Mouse (Mus musculus) lung, postnatal 0 days (tissue): ENCODE data around the gene D130043K22Rik. TPM values are rescaled to one million over a fixed set of nuclear protein-coding genes. Genes with fewer than 3 reads are reported as not detected.

Experiments
- ATAC-seq: fragments of 200-750 bp; cut with Nextera tagmentation; 2 replicates; pipeline ENCODE4 v1.8.0; 2017; ENCODE audit warnings: moderate library complexity
- DNase-seq: peaks from one replicate; pipeline ENCODE4 v3.0.0-alpha.2; 2016; ENCODE audit warnings: low spot score
- H3K27ac ChIP-seq: fragments of 300-500 bp; sonication (generic); 2 replicates; pipeline ENCODE4 v1.5.1; 2014; ENCODE audit warnings: antibody characterized with exemption, mild to moderate bottlenecking, low read length, mixed read lengths
- H3K27me3 ChIP-seq: fragments of 300-500 bp; sonication (generic); replicated peaks from 2 replicates; pipeline ENCODE4 v1.6.1; 2014; ENCODE audit warnings: low read length, mixed read lengths; ENCODE audit not compliant: insufficient read depth
- H3K36me3 ChIP-seq: fragments of 300-500 bp; sonication (generic); 2 replicates; pipeline ENCODE4 v1.6.1; 2014; ENCODE audit warnings: low read length, mixed read lengths; ENCODE audit not compliant: insufficient read depth
- H3K4me1 ChIP-seq: fragments of 300-500 bp; sonication (generic); 2 replicates; pipeline ENCODE4 v1.6.1; 2014; ENCODE audit warnings: antibody characterized with exemption, low read depth, low read length, mixed read lengths; ENCODE audit not compliant: insufficient read depth
- H3K4me2 ChIP-seq: fragments of 300-500 bp; sonication (generic); replicated peaks from 2 replicates; pipeline ENCODE4 v1.6.1; 2014; ENCODE audit warnings: low read depth, mild to moderate bottlenecking, low read length, moderate library complexity, mixed read lengths
- H3K4me3 ChIP-seq: fragments of 300-500 bp; sonication (generic); 2 replicates; pipeline ENCODE4 v1.5.1; 2014; ENCODE audit warnings: low read depth, low read length
- H3K9ac ChIP-seq: fragments of 300-500 bp; sonication (generic); replicated peaks from 2 replicates; pipeline ENCODE4 v1.6.1; 2014; ENCODE audit warnings: low read depth, mild to moderate bottlenecking
- H3K9me3 ChIP-seq: fragments of 300-500 bp; sonication (generic); 2 replicates; pipeline ENCODE4 v1.6.1; 2016; ENCODE audit warnings: low read length, mixed read lengths
- CTCF ChIP-seq: IDR thresholded peaks from 2 replicates; pipeline ENCODE4 v1.5.1; 2016; ENCODE audit warnings: antibody characterized with exemption, mild to moderate bottlenecking
- EP300 ChIP-seq: IDR thresholded peaks from 2 replicates; pipeline ENCODE4 v1.6.1; 2016; ENCODE audit warnings: antibody characterized with exemption, mild to moderate bottlenecking, control low read depth
- WGBS: fragments of 180-500 bp; shearing (Covaris S2); extraction: QIAGEN DNeasy Blood & Tissue Kit; methylation state at CpG from one replicate; pipeline ENCODE4 v1.1.7; 2014; 5-methylcytosine and 5-hydroxymethylcytosine counted together
- polyA plus RNA-seq: library from polyadenylated mRNA; unstranded; fragments of >200 nt; fragmentation: Nextera tagmentation; extraction: Ambion mirVana; gene quantifications from 2 replicates; pipeline ENCODE4 v1.2.1, GENCODE M21; 2015

Gene D130043K22Rik
- polyA plus RNA-seq, 1 experiment from 2014 or later: 0.35 TPM

DNA sequence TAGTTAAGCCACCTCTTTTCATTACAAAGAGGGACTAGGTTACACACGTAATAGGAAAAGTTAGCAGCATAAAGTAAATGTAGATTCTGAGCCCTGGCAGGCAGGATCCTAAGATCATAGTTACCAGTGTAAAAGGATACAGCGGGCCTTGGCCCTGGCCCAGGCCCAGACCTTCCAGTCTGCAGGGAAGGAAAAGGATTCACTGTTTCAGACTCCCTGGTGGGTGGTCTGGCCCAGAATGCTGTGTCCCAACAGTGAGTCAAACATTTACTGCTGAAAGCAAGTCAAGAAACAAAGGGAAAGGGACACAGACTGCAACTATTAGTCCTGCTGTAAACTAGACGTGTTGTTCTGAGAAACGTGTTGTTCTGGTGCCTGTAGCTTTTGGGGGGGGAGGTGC lies 100.6 kb downstream of the D130043K22Rik start:
- no peak overlapping the region for H3K27ac ChIP-seq
- no peaks in the 10 kb centered on the region for H3K4me1 ChIP-seq
- no peak overlapping the region for H3K9ac ChIP-seq
- no peak for TF ChIP-seq CTCF
- TF ChIP-seq EP300: no peak
- no peaks in the 10 kb centered on the region for H3K27me3 ChIP-seq
- no peak overlapping the region for H3K4me3 ChIP-seq
- no peaks in the 10 kb centered on the region for H3K9me3 ChIP-seq
- H3K36me3 ChIP-seq: no peaks in the 10 kb centered on the region
- peak; percentile 50; the same call in 1 of the 2 replicates for ATAC-seq
- H3K4me2 ChIP-seq: no peak overlapping the region
- WGBS: 29% methylated on average over 4 of the region's 4 CpGs
- DNase-seq: peak; percentile 59

- H3K36me3 ChIP-seq: no peaks in the 10 kb centered on the region
- H3K27ac ChIP-seq: no peak overlapping the region
- no peak for DNase-seq
- no peaks in the 10 kb centered on the region for H3K9me3 ChIP-seq
- no peak for ATAC-seq
- no peak overlapping the region for H3K9ac ChIP-seq
- H3K4me3 ChIP-seq: no peak overlapping the region
- TF ChIP-seq CTCF (no peak), EP300 (no peak)
- no peaks in the 10 kb centered on the region for H3K27me3 ChIP-seq
- H3K4me1 ChIP-seq: no peaks in the 10 kb centered on the region
- 60% methylated on average over 5 of the region's 5 CpGs for WGBS
- no peak overlapping the region for H3K4me2 ChIP-seq
Measured at GRCm38 (mm10) chr13:24947158-24947557, 102.2 kb downstream of the D130043K22Rik start.

GRCm38 (mm10) chr13:24948870-24949269 lies 103.9 kb downstream of the D130043K22Rik start:
- no peak overlapping the region for H3K4me2 ChIP-seq
- no peaks in the 10 kb centered on the region for H3K4me1 ChIP-seq
- no peak overlapping the region for H3K27ac ChIP-seq
- ATAC-seq (no peak), DNase-seq (no peak)
- no peaks in the 10 kb centered on the region for H3K36me3 ChIP-seq
- WGBS: 91% methylated on average over 6 of the region's 6 CpGs
- no peak overlapping the region for H3K4me3 ChIP-seq
- no peak for TF ChIP-seq CTCF
- no peak for TF ChIP-seq EP300
- H3K27me3 ChIP-seq: no peaks in the 10 kb centered on the region
- H3K9ac ChIP-seq: no peak overlapping the region
- H3K9me3 ChIP-seq: no peaks in the 10 kb centered on the region

Other genes with a start within 250 kb of the D130043K22Rik start
- gene Armh2, start 103.9 kb upstream of the D130043K22Rik start, polyA plus RNA-seq: not detected in 2 replicates
- 24.1 and 24.7 TPM in 2 replicates for gene Gmnn, start 83.2 kb upstream of the D130043K22Rik start, polyA plus RNA-seq
- 18.5 and 20.8 TPM in 2 replicates for gene BC005537, start 43.5 kb upstream of the D130043K22Rik start, polyA plus RNA-seq
- 87.2 and 92.5 TPM in 2 replicates for gene Acot13, start 13.6 kb upstream of the D130043K22Rik start, polyA plus RNA-seq
- gene Tdp2, start 13.5 kb upstream of the D130043K22Rik start, polyA plus RNA-seq: 20.8 and 21.2 TPM in 2 replicates
- gene Aldh5a1, start 92.5 kb downstream of the D130043K22Rik start, polyA plus RNA-seq: 2.0 and 2.3 TPM in 2 replicates
- gene Gpld1, start 98.0 kb downstream of the D130043K22Rik start, polyA plus RNA-seq: 0.56 and 0.99 TPM in 2 replicates
- gene Mrs2, start 175.2 kb downstream of the D130043K22Rik start, polyA plus RNA-seq: 9.1 and 13.3 TPM in 2 replicates
- gene Dcdc2a, start 210.9 kb downstream of the D130043K22Rik start, polyA plus RNA-seq: 2.1 and 2.9 TPM in 2 replicates